Mouse (Mus musculus) layer of hippocampus, adult 18-20 months (tissue): ENCODE data around the gene D930007J09Rik. TPM values are rescaled to one million over a fixed set of nuclear protein-coding genes. Genes with fewer than 3 reads are reported as not detected.

Experiments
- DNase-seq, 2 experiments: peaks; one replicate each; pipeline ENCODE4 v3.0.0; 2022; ENCODE audit warnings: low spot score in 2 of 2
- total RNA-seq, 2 experiments: library from RNA; stranded (reverse); gene quantifications; 2 replicates each; pipeline ENCODE4 v1.2.3; 2021

D930007J09Rik gene
- total RNA-seq, 2 experiments from 2014 or later: 1.7 TPM; not detected in 1

- no peak for DNase-seq
These were observed 19.0 kb upstream of the D930007J09Rik start for GRCm38 (mm10) chr13:32821671-32822070.

GRCm38 (mm10) chr13:32819926-32820325 lies 17.3 kb upstream of the D930007J09Rik start:
- no peak for DNase-seq

GRCm38 (mm10) chr13:32819241-32819640 lies 16.6 kb upstream of the D930007J09Rik start:
- DNase-seq: no peak

- no peak for DNase-seq
These were observed 5.0 kb upstream of the D930007J09Rik start for GRCm38 (mm10) chr13:32807624-32808023.

- no peak for DNase-seq
These were observed 4.2 kb upstream of the D930007J09Rik start for GRCm38 (mm10) chr13:32806820-32807219.

GRCm38 (mm10) chr13:32803701-32804345 lies 1.2 kb upstream of the D930007J09Rik start:
- DNase-seq: no peak

- peak; percentile 99 for DNase-seq
These were observed 892 bp downstream of the D930007J09Rik start, which contains the start of gene Wrnip1 for GRCm38 (mm10) chr13:32801693-32802221. Gene Wrnip1 (plus strand): TSS chr13:32802038.

- no peak for DNase-seq
These were observed 1.8 kb downstream of the D930007J09Rik start for GRCm38 (mm10) chr13:32800859-32801258.

GRCm38 (mm10) chr13:32799131-32799530 lies 3.5 kb downstream of the D930007J09Rik start:
- DNase-seq: no peak

GRCm38 (mm10) chr13:32797085-32797484 lies 5.6 kb downstream of the D930007J09Rik start:
- DNase-seq: no peak

GRCm38 (mm10) chr13:32795166-32795565 lies 7.5 kb downstream of the D930007J09Rik start:
- no peak for DNase-seq

GRCm38 (mm10) chr13:32794619-32795018 lies 8.0 kb downstream of the D930007J09Rik start:
- no peak for DNase-seq

- DNase-seq: no peak
These were observed 12.9 kb downstream of the D930007J09Rik start for GRCm38 (mm10) chr13:32789781-32790180.

- no peak for DNase-seq
These were observed 15.1 kb downstream of the D930007J09Rik start for GRCm38 (mm10) chr13:32787584-32787983.

GRCm38 (mm10) chr13:32783816-32784215 lies 18.8 kb downstream of the D930007J09Rik start, which contains the start of gene Mylk4:
Gene Mylk4 (minus strand): TSS chr13:32783954.
- no peak for DNase-seq

GRCm38 (mm10) chr13:32783055-32783454 lies 19.6 kb downstream of the D930007J09Rik start:
- no peak for DNase-seq

- no peak for DNase-seq
These were observed 23.8 kb downstream of the D930007J09Rik start for GRCm38 (mm10) chr13:32778861-32779260.

GRCm38 (mm10) chr13:32776350-32776749 lies 26.3 kb downstream of the D930007J09Rik start:
- DNase-seq: no peak

GRCm38 (mm10) chr13:32775889-32776288 lies 26.8 kb downstream of the D930007J09Rik start:
- DNase-seq: no peak

GRCm38 (mm10) chr13:32769960-32770359 lies 32.7 kb downstream of the D930007J09Rik start:
- DNase-seq: no peak

- DNase-seq: peak; percentile 5 to 65
These were observed 34.5 kb downstream of the D930007J09Rik start for GRCm38 (mm10) chr13:32768104-32768503.

- no peak for DNase-seq
These were observed 38.2 kb downstream of the D930007J09Rik start for GRCm38 (mm10) chr13:32764448-32764847.

- no peak for DNase-seq
These were observed 39.5 kb downstream of the D930007J09Rik start for GRCm38 (mm10) chr13:32763141-32763540.
